Mouse (Mus musculus) cerebellum, adult 18-20 months (tissue): ENCODE measurements around the gene Gm49398.

ENCODE experiments used
- DNase-seq, 2 experiments: peaks; one replicate each; pipeline ENCODE4 v3.0.0; 2021

Gene Gm49398

GRCm38 (mm10) chr13:61288739-61289138 lies at the start of gene Gm49398:
Gene Gm49398 (minus strand): TSS chr13:61288839.
- DNase-seq: no peak

- DNase-seq: no peak
Measured at GRCm38 (mm10) chr13:61255258-61255657, 33.4 kb downstream of the Gm49398 start, which contains the start of gene Cts8. Gene Cts8 (minus strand): TSS chr13:61255358.

GRCm38 (mm10) chr13:61241076-61241947 lies 47.3 kb downstream of the Gm49398 start:
- peak; percentile 5 to 6 for DNase-seq

GRCm38 (mm10) chr13:61203310-61203709 lies 85.3 kb downstream of the Gm49398 start, which contains the start of gene Cts6:
Gene Cts6 (minus strand): TSS chr13:61203410.
- no peak for DNase-seq
